Mouse (Mus musculus) hindbrain, embryonic 15.5 days (tissue): Measurements from ENCODE around the gene Nid1. TPM values are rescaled to one million over a fixed set of nuclear protein-coding genes. Genes with fewer than 3 reads are reported as not detected.
A peak's percentile ranks its signal among the peaks of the same experiment; 100 is the strongest.

Experiments
- ATAC-seq: fragments of 200-750 bp; cut with Nextera tagmentation; 2 replicates; pipeline ENCODE4 v1.8.0; 2017; ENCODE audit warnings: low read depth, moderate number of reproducible peaks, moderate TSS enrichment; ENCODE audit not compliant: low FRiP score
- H3K27ac ChIP-seq: fragments of 300-500 bp; sonication (generic); replicated peaks from 2 replicates; pipeline ENCODE4 v1.5.1; 2015; ENCODE audit warnings: mild to moderate bottlenecking, inconsistent platforms
- H3K27me3 ChIP-seq: fragments of 300-500 bp; sonication (generic); 2 replicates; pipeline ENCODE4 v1.6.1; 2015; ENCODE audit warnings: control low read depth, inconsistent platforms
- H3K36me3 ChIP-seq: fragments of 300-500 bp; sonication (generic); 2 replicates; pipeline ENCODE4 v1.6.1; 2015; ENCODE audit warnings: control low read depth, inconsistent platforms
- H3K4me1 ChIP-seq: fragments of 300-500 bp; sonication (generic); replicated peaks from 2 replicates; pipeline ENCODE4 v1.6.1; 2015; ENCODE audit warnings: control low read depth, inconsistent platforms
- H3K4me2 ChIP-seq: fragments of 300-500 bp; sonication (generic); 2 replicates; pipeline ENCODE4 v1.6.1; 2015; ENCODE audit warnings: moderate library complexity, mild to moderate bottlenecking, inconsistent platforms
- H3K4me3 ChIP-seq: fragments of 300-500 bp; sonication (generic); 2 replicates; pipeline ENCODE4 v1.5.1; 2015; ENCODE audit warnings: mild to moderate bottlenecking, inconsistent platforms
- H3K9ac ChIP-seq: fragments of 300-500 bp; sonication (generic); 2 replicates; pipeline ENCODE4 v1.6.1; 2015; ENCODE audit warnings: inconsistent platforms
- H3K9me3 ChIP-seq: fragments of 300-500 bp; sonication (generic); 2 replicates; pipeline ENCODE4 v1.6.1; 2016; ENCODE audit warnings: control low read depth, inconsistent platforms
- WGBS: fragments of 180-500 bp; shearing (Covaris S2); methylation state at CpG from one replicate; pipeline ENCODE4 v1.1.7; 2015; 5-methylcytosine and 5-hydroxymethylcytosine counted together
- polyA plus RNA-seq: library from polyadenylated mRNA; unstranded; fragments of >200 nt; fragmentation: Nextera tagmentation; extraction: Ambion mirVana; gene quantifications from 2 replicates; pipeline ENCODE4 v1.2.1, GENCODE M21; 2015

Gene Nid1
- polyA plus RNA-seq, 1 experiment from 2014 or later = 80.2 TPM

GRCm38 (mm10) chr13:13505063-13505462, 67.7 kb downstream of the Nid1 start:
- Histone ChIP-seq H3K4me1 (no peaks in the 10 kb centered on the region), H3K27ac (no peak overlapping the region), H3K4me3 (no peak overlapping the region), H3K9ac (no peak overlapping the region), H3K36me3 (no peaks in the 10 kb centered on the region), H3K27me3 (no peaks in the 10 kb centered on the region), H3K4me2 (no peak overlapping the region), H3K9me3 (no peaks in the 10 kb centered on the region)
- 92% methylated on average over 5 of the region's 5 CpGs for WGBS
- ATAC-seq = no peak

DNA sequence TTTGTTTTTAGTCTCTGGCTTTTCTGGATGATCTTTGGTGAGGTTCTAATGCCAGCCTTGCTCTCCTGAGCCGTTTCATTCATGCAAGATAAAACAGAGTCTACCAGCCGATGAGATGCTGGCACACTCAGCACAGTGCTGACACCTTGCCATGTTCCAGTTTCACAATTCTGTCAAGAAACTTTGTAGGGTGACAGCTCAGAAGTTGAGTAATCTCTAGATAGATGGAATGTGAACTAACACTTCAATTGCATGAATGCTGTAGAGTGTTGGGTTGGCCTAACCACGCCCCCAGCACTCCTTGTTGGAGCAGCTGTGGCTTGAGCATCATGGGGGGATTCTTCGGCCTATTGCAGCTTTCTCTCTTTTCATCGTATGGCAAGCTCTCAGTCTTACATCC, 69.2 kb downstream of the Nid1 start:
- no peak overlapping the region for H3K4me3 ChIP-seq
- no peaks in the 10 kb centered on the region for H3K27me3 ChIP-seq

DNA sequence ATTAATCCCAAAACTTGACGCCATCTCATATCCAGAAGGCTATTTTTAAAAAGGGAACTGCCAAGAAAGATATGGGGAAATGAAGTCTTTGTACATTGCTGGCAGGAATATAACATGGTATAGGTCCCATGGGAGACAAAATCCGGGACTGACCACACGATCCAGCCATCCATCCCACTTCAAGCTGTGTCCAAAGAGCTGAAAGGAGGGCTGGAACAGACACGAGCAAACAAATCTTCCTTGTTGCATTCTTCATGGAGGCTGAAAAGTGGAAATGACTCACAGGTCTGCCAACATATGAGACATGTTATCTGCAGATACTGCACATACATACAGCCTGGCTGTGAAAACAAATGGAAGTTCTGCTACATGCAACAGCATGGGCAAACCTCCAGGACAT, 77.5 kb downstream of the Nid1 start:
- Histone ChIP-seq H3K9ac (no peak overlapping the region), H3K27me3 (no peaks in the 10 kb centered on the region), H3K27ac (no peak overlapping the region), H3K4me3 (no peak overlapping the region), H3K9me3 (no peaks in the 10 kb centered on the region), H3K36me3 (no peaks in the 10 kb centered on the region), H3K4me1 (no peaks in the 10 kb centered on the region), H3K4me2 (no peak overlapping the region)
- WGBS = 86% methylated on average over 4 of the region's 4 CpGs
- ATAC-seq = no peak

More for the DNA sequence above, 69.2 kb downstream of the Nid1 start:
- H3K36me3 ChIP-seq = no peaks in the 10 kb centered on the region
- H3K4me1 ChIP-seq = no peaks in the 10 kb centered on the region
- H3K9ac ChIP-seq = no peak overlapping the region
- H3K9me3 ChIP-seq = no peaks in the 10 kb centered on the region
- H3K4me2 ChIP-seq = no peak overlapping the region
- H3K27ac ChIP-seq = no peak overlapping the region
- no peak for ATAC-seq
- 91% methylated on average over 5 of the region's 5 CpGs for WGBS

DNA sequence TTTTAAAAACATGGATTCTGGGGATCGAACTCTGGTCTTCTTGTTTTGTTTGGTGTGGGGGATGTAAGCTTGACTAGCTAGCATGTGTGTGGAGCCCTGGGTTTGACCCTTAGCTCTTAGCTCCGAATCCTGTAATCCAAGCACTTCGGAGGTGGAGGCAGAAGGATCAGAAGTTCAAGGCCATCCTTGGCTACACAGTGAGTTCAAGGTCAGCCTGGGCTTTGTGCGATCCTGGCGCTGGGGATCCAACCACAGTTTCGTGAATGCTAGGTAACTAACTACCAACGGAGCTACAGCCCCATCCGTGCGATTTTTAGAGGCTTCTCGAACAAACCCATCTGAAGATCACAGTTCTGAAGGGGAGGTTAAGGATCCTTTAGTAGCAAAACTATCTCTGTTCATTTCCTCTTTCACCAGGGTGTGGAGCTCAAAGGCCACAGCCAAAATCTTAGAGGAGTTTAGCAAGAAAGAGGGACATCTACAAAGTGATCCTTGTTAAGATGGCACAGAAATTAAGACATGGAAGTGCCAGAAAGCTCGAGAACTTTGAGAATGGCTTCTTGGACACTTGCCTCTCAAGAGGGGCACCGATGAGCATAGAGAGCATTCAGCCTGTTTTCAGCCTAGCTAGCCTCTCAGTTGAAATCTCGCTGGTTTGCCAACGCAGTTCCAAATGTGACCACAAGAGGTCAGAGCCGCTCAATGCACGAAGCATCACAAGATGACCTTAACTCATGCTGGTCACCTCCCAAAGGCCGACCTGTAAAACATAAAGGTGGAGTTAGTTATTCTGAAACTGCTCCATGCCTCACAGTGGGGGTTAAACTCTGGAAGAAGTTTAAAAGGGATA, 79.2 kb downstream of the Nid1 start:
- H3K36me3 ChIP-seq = no peaks in the 10 kb centered on the region
- 0 out of 2 replicates have a peak overlapping the region, but pooled peaks have one; percentile 11 for H3K4me3 ChIP-seq
- no peaks in the 10 kb centered on the region for H3K27me3 ChIP-seq
- H3K4me1 ChIP-seq = no peaks in the 10 kb centered on the region
- H3K27ac ChIP-seq = no peak overlapping the region
- no peak overlapping the region for H3K9ac ChIP-seq
- H3K4me2 ChIP-seq = peak overlapping the region; percentile 43
- 51% methylated on average over 17 of the region's 17 CpGs for WGBS
- no peaks in the 10 kb centered on the region for H3K9me3 ChIP-seq
- ATAC-seq = peak; percentile 84

GRCm38 (mm10) chr13:13518114-13518513, 80.8 kb downstream of the Nid1 start:
- H3K27ac ChIP-seq = no peak overlapping the region
- no peaks in the 10 kb centered on the region for H3K4me1 ChIP-seq
- no peaks in the 10 kb centered on the region for H3K27me3 ChIP-seq
- ATAC-seq = no peak
- no peak overlapping the region for H3K9ac ChIP-seq
- H3K36me3 ChIP-seq = no peaks in the 10 kb centered on the region
- H3K9me3 ChIP-seq = no peaks in the 10 kb centered on the region
- WGBS = 91% methylated on average over 7 of the region's 7 CpGs
- H3K4me2 ChIP-seq = no peak overlapping the region
- no peak overlapping the region for H3K4me3 ChIP-seq

DNA sequence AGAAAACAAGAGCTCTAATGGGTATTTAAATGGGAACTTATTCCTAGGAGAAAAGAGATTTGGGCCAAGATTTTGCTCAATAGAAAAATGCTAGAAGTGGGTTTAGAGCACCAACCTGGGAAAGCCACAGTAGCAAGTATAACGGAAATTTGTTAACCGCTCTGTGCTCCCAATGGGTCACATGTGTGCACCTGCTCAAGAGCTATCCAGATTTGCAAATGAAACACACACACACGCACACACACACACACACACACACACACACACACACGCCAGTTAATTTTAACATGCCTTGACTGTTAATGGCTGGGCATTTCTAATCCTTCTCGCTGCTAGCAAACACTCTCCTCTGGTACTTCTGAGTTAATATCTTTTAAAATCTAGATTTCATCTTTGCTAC, 83.1 kb downstream of the Nid1 start:
- 95% methylated on average over 5 of the region's 5 CpGs for WGBS
- H3K36me3 ChIP-seq = no peaks in the 10 kb centered on the region
- no peak overlapping the region for H3K4me2 ChIP-seq
- no peaks in the 10 kb centered on the region for H3K27me3 ChIP-seq
- H3K4me3 ChIP-seq = no peak overlapping the region
- no peaks in the 10 kb centered on the region for H3K9me3 ChIP-seq
- no peak overlapping the region for H3K9ac ChIP-seq
- no peak for ATAC-seq
- no peaks in the 10 kb centered on the region for H3K4me1 ChIP-seq
- H3K27ac ChIP-seq = no peak overlapping the region

DNA sequence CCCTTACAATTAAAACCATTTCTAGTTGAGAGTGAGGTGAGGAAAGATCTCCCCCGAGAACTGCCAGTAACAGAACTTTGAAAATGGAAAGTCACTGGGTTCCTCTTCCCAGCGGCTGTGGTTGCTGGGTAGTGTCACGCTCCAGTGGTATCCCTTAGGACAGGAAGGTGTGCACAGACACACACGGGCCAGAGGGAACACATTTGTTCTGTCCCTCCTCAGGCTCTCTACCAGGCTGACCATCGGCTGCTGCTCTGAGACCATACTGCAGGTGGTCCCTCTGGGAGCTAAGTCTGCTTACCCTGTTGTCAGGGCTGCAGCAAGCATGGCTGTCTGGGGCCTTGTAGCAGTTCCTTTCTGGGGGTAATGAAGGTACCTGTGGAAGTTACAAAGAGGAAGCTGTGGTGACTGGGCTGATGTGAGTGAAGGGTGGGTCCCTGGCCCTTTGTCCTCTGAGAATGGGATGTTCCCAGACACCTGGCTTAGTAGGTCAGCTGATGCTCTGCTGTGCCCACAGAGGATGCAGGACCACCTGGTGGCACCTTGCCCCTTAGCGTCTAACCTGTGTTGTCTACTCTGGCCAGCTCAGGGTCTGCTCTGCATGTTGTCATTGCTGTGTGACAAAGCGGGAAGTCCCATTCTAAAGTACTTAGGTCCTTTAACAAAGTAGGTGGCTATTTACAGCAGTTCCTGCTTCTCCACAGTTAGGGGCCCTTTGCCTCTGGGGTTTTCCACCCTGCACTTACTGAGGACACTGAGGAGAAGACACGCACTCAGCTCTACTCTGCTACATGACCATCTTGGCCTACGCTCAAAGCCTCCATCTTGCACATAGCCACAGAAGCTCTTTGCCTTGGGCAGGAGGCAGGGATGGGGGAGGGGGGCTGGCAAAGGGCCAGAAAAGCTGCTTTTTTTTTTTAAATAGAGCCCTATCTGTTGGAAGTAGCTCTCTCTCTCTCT, 86.6 kb downstream of the Nid1 start:
- peak; percentile 30; the same call in 1 of the 2 replicates for ATAC-seq
- Histone ChIP-seq H3K4me3 (no peak overlapping the region), H3K27ac (no peak overlapping the region), H3K27me3 (no peaks in the 10 kb centered on the region), H3K4me2 (no peak overlapping the region), H3K9ac (no peak overlapping the region), H3K4me1 (no peaks in the 10 kb centered on the region), H3K36me3 (no peaks in the 10 kb centered on the region), H3K9me3 (no peaks in the 10 kb centered on the region)
- 81% methylated on average over 9 of the region's 9 CpGs for WGBS

- H3K36me3 ChIP-seq = no peaks in the 10 kb centered on the region
- no peak overlapping the region for H3K9ac ChIP-seq
- 0 out of 2 replicates have a peak, but pooled peaks have one; percentile 27 for ATAC-seq
- no peak overlapping the region for H3K27ac ChIP-seq
- H3K4me2 ChIP-seq = no peak overlapping the region
- no peaks in the 10 kb centered on the region for H3K4me1 ChIP-seq
- H3K27me3 ChIP-seq = no peaks in the 10 kb centered on the region
- H3K4me3 ChIP-seq = no peak overlapping the region
- WGBS = 81% methylated on average over 2 of the region's 2 CpGs
- no peaks in the 10 kb centered on the region for H3K9me3 ChIP-seq
These were observed 87.9 kb downstream of the Nid1 start for GRCm38 (mm10) chr13:13525205-13525604.

- H3K4me2 ChIP-seq = no peak overlapping the region
- no peak overlapping the region for H3K27ac ChIP-seq
- H3K27me3 ChIP-seq = no peaks in the 10 kb centered on the region
- no peak overlapping the region for H3K4me3 ChIP-seq
- H3K36me3 ChIP-seq = no peaks in the 10 kb centered on the region
- no peak overlapping the region for H3K9ac ChIP-seq
- H3K4me1 ChIP-seq = no peaks in the 10 kb centered on the region
- WGBS = 86% methylated on average over 5 of the region's 5 CpGs
- H3K9me3 ChIP-seq = no peaks in the 10 kb centered on the region
- ATAC-seq = no peak
These were observed 88.5 kb downstream of the Nid1 start for GRCm38 (mm10) chr13:13525877-13526276.

- H3K27me3 ChIP-seq = no peaks in the 10 kb centered on the region
- 76% methylated on average over 11 of the region's 11 CpGs for WGBS
- H3K36me3 ChIP-seq = no peaks in the 10 kb centered on the region
- no peak overlapping the region for H3K27ac ChIP-seq
- H3K4me2 ChIP-seq = no peak overlapping the region
- no peak for ATAC-seq
- H3K9ac ChIP-seq = no peak overlapping the region
- no peak overlapping the region for H3K4me3 ChIP-seq
- H3K9me3 ChIP-seq = no peaks in the 10 kb centered on the region
- H3K4me1 ChIP-seq = no peaks in the 10 kb centered on the region
These were observed 91.8 kb downstream of the Nid1 start for GRCm38 (mm10) chr13:13529115-13529542.

GRCm38 (mm10) chr13:13530913-13531312, 93.6 kb downstream of the Nid1 start:
- 88% methylated on average over 4 of the region's 4 CpGs for WGBS
- no peaks in the 10 kb centered on the region for H3K9me3 ChIP-seq
- H3K36me3 ChIP-seq = no peaks in the 10 kb centered on the region
- H3K4me2 ChIP-seq = no peak overlapping the region
- no peak for ATAC-seq
- no peak overlapping the region for H3K9ac ChIP-seq
- H3K4me3 ChIP-seq = no peak overlapping the region
- H3K4me1 ChIP-seq = no peaks in the 10 kb centered on the region
- no peaks in the 10 kb centered on the region for H3K27me3 ChIP-seq
- no peak overlapping the region for H3K27ac ChIP-seq

DNA sequence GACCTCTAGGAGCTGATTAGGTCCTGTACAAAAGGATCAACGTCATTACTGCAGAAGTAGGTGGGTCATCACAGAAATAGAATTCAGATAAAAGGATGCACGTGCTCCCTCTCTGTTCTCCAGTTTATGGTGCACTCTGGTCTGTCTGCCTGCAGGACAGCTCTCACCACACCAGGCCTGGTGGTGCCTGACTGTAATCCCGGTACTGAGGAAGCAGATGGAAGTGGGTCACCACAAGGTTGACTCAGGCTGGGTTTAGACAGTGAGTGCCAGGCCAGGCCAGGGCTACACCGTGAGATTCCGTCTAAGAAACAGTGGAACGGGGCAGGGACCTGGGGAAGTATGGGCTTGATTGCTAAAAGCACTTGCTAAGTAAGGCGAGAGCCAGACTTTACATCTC, 94.6 kb downstream of the Nid1 start:
- no peaks in the 10 kb centered on the region for H3K4me1 ChIP-seq
- no peak for ATAC-seq
- H3K4me2 ChIP-seq = no peak overlapping the region
- 93% methylated on average over 7 of the region's 7 CpGs for WGBS
- no peaks in the 10 kb centered on the region for H3K9me3 ChIP-seq
- H3K4me3 ChIP-seq = no peak overlapping the region
- H3K27ac ChIP-seq = no peak overlapping the region
- no peak overlapping the region for H3K9ac ChIP-seq
- H3K36me3 ChIP-seq = no peaks in the 10 kb centered on the region
- no peaks in the 10 kb centered on the region for H3K27me3 ChIP-seq
